Mouse (Mus musculus): ENCODE data around the gene Asic2. TPM values are rescaled to one million over a fixed set of nuclear protein-coding genes. Genes with fewer than 3 reads are reported as not detected.

Asic2 gene
- total and polyA plus RNA-seq, 3 experiments = not detected

- Histone ChIP-seq H3K9ac (ENCODE audit: control insufficient read depth, low read depth, low read length, poor library complexity, severe bottlenecking) (no peak overlapping the region), H3K27me3 (ENCODE audit: control insufficient read depth in 1 of 2, insufficient read depth in 2 of 2, low read length in 2 of 2) (no peaks in the 10 kb centered on the region; a peak in 1 of 4 replicates), H3K4me1 (ENCODE audit: control insufficient read depth in 1 of 2, insufficient read depth in 2 of 2, low read length in 2 of 2) (no peaks in the 10 kb centered on the region), H3K79me2 (ENCODE audit: control insufficient read depth, insufficient read depth, low read length, poor library complexity) (no peaks in the 10 kb centered on the region), H3K27ac (ENCODE audit: control insufficient read depth, low read depth, low read length) (no peak overlapping the region), H3K4me3 (ENCODE audit: control insufficient read depth in 1 of 2, insufficient read depth in 1 of 2, low read depth in 2 of 2, low read length in 2 of 2) (no peak overlapping the region), H3K36me3 (ENCODE audit: control insufficient read depth in 1 of 2, insufficient read depth in 2 of 2, low read length in 2 of 2) (no peaks in the 10 kb centered on the region), H3K9me3 (replicated peaks; ENCODE audit: insufficient read depth, low read length) (no peaks in the 10 kb centered on the region)
- peak; percentile 20 for DNase-seq (ENCODE audit: low read depth, low spot score)
- TF ChIP-seq RAD21 (IDR thresholded peaks at IDR 0.05; ENCODE audit: low read depth, low read length) (peak; percentile 33), MYC (IDR thresholded peaks at IDR 0.05; ENCODE audit: low read depth, low read length) (no peak), SMC3 (IDR thresholded peaks at IDR 0.05; ENCODE audit: low read depth, low read length) (peak; percentile 43), CTCF (IDR thresholded peaks at IDR 0.05 in 2 of 3, conservative IDR thresholded peaks at IDR 0.05 in 1 of 3; ENCODE audit: control insufficient read depth in 1 of 3, insufficient read depth in 1 of 3, low read depth in 2 of 3, low read length in 3 of 3, poor library complexity in 1 of 3, severe bottlenecking in 1 of 3) (peak; percentile 17 to 61 (median 61); a peak in 5 of 6 replicates)
Measured at GRCm38 (mm10) chr11:80906456-80906855, 1061.8 kb downstream of the Asic2 start.

- Histone ChIP-seq H3K36me3 (ENCODE audit: control insufficient read depth in 1 of 2, insufficient read depth in 2 of 2, low read length in 2 of 2) (no peaks in the 10 kb centered on the region), H3K9me3 (replicated peaks; ENCODE audit: insufficient read depth, low read length) (no peaks in the 10 kb centered on the region), H3K4me3 (ENCODE audit: control insufficient read depth in 1 of 2, insufficient read depth in 1 of 2, low read depth in 2 of 2, low read length in 2 of 2) (no peak overlapping the region), H3K27me3 (ENCODE audit: control insufficient read depth in 1 of 2, insufficient read depth in 2 of 2, low read length in 2 of 2) (no peaks in the 10 kb centered on the region; a peak in 1 of 4 replicates), H3K4me1 (ENCODE audit: control insufficient read depth in 1 of 2, insufficient read depth in 2 of 2, low read length in 2 of 2) (no peaks in the 10 kb centered on the region), H3K9ac (ENCODE audit: control insufficient read depth, low read depth, low read length, poor library complexity, severe bottlenecking) (no peak overlapping the region), H3K79me2 (ENCODE audit: control insufficient read depth, insufficient read depth, low read length, poor library complexity) (no peaks in the 10 kb centered on the region), H3K27ac (ENCODE audit: control insufficient read depth, low read depth, low read length) (no peak overlapping the region)
- TF ChIP-seq MEF2A (IDR thresholded peaks at IDR 0.05; ENCODE audit: extremely low read depth, insufficient replicate concordance, low read depth, low read length, poor library complexity, severe bottlenecking) (no peak), POLR2AphosphoS5 (IDR thresholded peaks at IDR 0.05; ENCODE audit: borderline replicate concordance, low read depth, low read length) (no peak), POLR2AphosphoS2 (IDR thresholded peaks at IDR 0.05; ENCODE audit: low read length) (no peak), SMC3 (IDR thresholded peaks at IDR 0.05; ENCODE audit: low read depth, low read length) (no peak), NRF1 (IDR thresholded peaks at IDR 0.05; ENCODE audit: insufficient read depth, low read depth, low read length, poor library complexity, severe bottlenecking) (no peak)
- DNase-seq (ENCODE audit: low read depth, low spot score) = no peak
Measured at GRCm38 (mm10) chr11:80904559-80904958, 1063.7 kb downstream of the Asic2 start.

GRCm38 (mm10) chr11:80903426-80903825 lies 1064.8 kb downstream of the Asic2 start:
- Histone ChIP-seq H3K27me3 (ENCODE audit: control insufficient read depth in 1 of 2, insufficient read depth in 2 of 2, low read length in 2 of 2) (peaks cover 0 to under 1% of the 10 kb centered on the region in 2 experiments; a peak in 2 of 4 replicates), H3K4me1 (ENCODE audit: control insufficient read depth in 1 of 2, insufficient read depth in 2 of 2, low read length in 2 of 2) (no peaks in the 10 kb centered on the region), H3K4me3 (ENCODE audit: control insufficient read depth in 1 of 2, insufficient read depth in 1 of 2, low read depth in 2 of 2, low read length in 2 of 2) (no peak overlapping the region), H3K9me3 (replicated peaks; ENCODE audit: insufficient read depth, low read length) (no peaks in the 10 kb centered on the region), H3K79me2 (ENCODE audit: control insufficient read depth, insufficient read depth, low read length, poor library complexity) (no peaks in the 10 kb centered on the region), H3K9ac (ENCODE audit: control insufficient read depth, low read depth, low read length, poor library complexity, severe bottlenecking) (no peak overlapping the region), H3K36me3 (ENCODE audit: control insufficient read depth in 1 of 2, insufficient read depth in 2 of 2, low read length in 2 of 2) (no peaks in the 10 kb centered on the region), H3K27ac (ENCODE audit: control insufficient read depth, low read depth, low read length) (no peak overlapping the region)
- TF ChIP-seq NRF1 (IDR thresholded peaks at IDR 0.05; ENCODE audit: insufficient read depth, low read depth, low read length, poor library complexity, severe bottlenecking) (no peak), ELF1 (IDR thresholded peaks at IDR 0.05; ENCODE audit: low read depth, low read length) (no peak), POLR2A (IDR thresholded peaks at IDR 0.05; ENCODE audit: control insufficient read depth in 1 of 2, insufficient read depth in 1 of 2, low read depth in 1 of 2, low read length in 2 of 2, poor library complexity in 1 of 2) (no peak), MXI1 (IDR thresholded peaks at IDR 0.05; ENCODE audit: low read depth, low read length) (no peak)
- no peak for DNase-seq (ENCODE audit: low read depth, low spot score)
